Mouse (Mus musculus) kidney, embryonic 16.5 days (tissue): ENCODE measurements around the gene Gm29289. TPM values are rescaled to one million over a fixed set of nuclear protein-coding genes. Genes with fewer than 3 reads are reported as not detected.
"Not testable (repeated sequence)": the region's sequence is repeated elsewhere in the genome, so short reads cannot be mapped to it uniquely, and the experiment has no call there.

Source experiments
- ATAC-seq: fragments of 200-750 bp; cut with Nextera tagmentation; 2 replicates; pipeline ENCODE4 v1.8.0; 2017; ENCODE audit warnings: moderate TSS enrichment; ENCODE audit not compliant: low FRiP score, low TSS enrichment
- H3K27ac ChIP-seq: fragments of 300-500 bp; sonication (generic); 2 replicates; pipeline ENCODE4 v1.5.1; 2014; ENCODE audit warnings: low read length
- H3K27me3 ChIP-seq: fragments of 300-500 bp; sonication (generic); 2 replicates; pipeline ENCODE4 v1.6.1; 2014; ENCODE audit warnings: low read length, control low read depth, mixed read lengths; ENCODE audit not compliant: insufficient read depth
- H3K36me3 ChIP-seq: fragments of 300-500 bp; sonication (generic); 2 replicates; pipeline ENCODE4 v1.6.1; 2014; ENCODE audit warnings: low read length, control low read depth, mixed read lengths; ENCODE audit not compliant: insufficient read depth
- H3K4me1 ChIP-seq: fragments of 300-500 bp; sonication (generic); 2 replicates; pipeline ENCODE4 v1.6.1; 2014; ENCODE audit warnings: low read length, control low read depth, mixed read lengths; ENCODE audit not compliant: insufficient read depth
- H3K4me2 ChIP-seq: fragments of 300-500 bp; sonication (generic); replicated peaks from 2 replicates; pipeline ENCODE4 v1.6.1; 2014; ENCODE audit warnings: low read depth, low read length
- H3K4me3 ChIP-seq: fragments of 300-500 bp; sonication (generic); 2 replicates; pipeline ENCODE4 v1.5.1; 2014; ENCODE audit warnings: mild to moderate bottlenecking, low read length
- H3K9ac ChIP-seq: fragments of 300-500 bp; sonication (generic); replicated peaks from 2 replicates; pipeline ENCODE4 v1.6.1; 2014; ENCODE audit warnings: low read length
- H3K9me3 ChIP-seq: fragments of 300-500 bp; sonication (generic); 2 replicates; pipeline ENCODE4 v1.6.1; 2016; ENCODE audit warnings: low read length, control low read depth
- WGBS: fragments of 180-500 bp; shearing (Covaris S2); extraction: QIAGEN DNeasy Blood & Tissue Kit; methylation state at CpG from one replicate; pipeline ENCODE4 v1.1.7; 2014; 5-methylcytosine and 5-hydroxymethylcytosine counted together
- polyA plus RNA-seq: library from polyadenylated mRNA; unstranded; fragments of >200 nt; fragmentation: Nextera tagmentation; extraction: Ambion mirVana; gene quantifications from 2 replicates; pipeline ENCODE4 v1.2.1, GENCODE M21; 2015

The Gm29289 gene
- polyA plus RNA-seq, result not detected in 2 replicates

DNA sequence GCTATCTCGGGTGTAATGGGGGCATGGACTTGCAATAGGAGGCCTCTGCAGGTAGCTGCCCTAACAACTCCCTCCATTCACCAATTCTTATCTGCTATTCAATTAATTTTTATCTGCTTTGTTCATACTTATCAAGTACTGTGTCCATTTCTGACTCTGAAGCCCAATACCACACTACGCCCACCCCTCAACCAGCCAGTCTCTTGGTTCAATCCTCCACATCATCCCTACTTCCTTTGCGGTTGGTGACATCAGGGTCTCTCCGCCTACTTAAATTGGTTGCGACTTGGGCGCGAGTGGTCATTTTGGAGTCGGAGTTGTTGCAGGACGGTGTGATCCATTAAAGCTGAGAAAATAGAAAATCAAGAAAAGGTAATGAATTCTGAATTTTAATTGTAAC, at the start of gene Gm29289:
Gm29289 (plus strand) TSS at position 301 of the 400 bp plus-strand sequence.
- H3K36me3 ChIP-seq, H3K27ac ChIP-seq, H3K9me3 ChIP-seq, ATAC-seq, H3K27me3 ChIP-seq, H3K9ac ChIP-seq, H3K4me2 ChIP-seq, H3K4me3 ChIP-seq, H3K4me1 ChIP-seq: not testable (repeated sequence)
- WGBS, result no CpG with 5 or more reads among the region's 9 CpGs

DNA sequence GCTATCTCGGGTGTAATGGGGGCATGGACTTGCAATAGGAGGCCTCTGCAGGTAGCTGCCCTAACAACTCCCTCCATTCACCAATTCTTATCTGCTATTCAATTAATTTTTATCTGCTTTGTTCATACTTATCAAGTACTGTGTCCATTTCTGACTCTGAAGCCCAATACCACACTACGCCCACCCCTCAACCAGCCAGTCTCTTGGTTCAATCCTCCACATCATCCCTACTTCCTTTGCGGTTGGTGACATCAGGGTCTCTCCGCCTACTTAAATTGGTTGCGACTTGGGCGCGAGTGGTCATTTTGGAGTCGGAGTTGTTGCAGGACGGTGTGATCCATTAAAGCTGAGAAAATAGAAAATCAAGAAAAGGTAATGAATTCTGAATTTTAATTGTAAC, 31.7 kb upstream of the Gm29289 start, which contains the start of gene Gm10352:
Gm10352 (plus strand) TSS at position 301 of the 400 bp plus-strand sequence.
- not testable (repeated sequence) for ATAC-seq, H3K4me1 ChIP-seq, H3K27me3 ChIP-seq, H3K9me3 ChIP-seq, H3K4me3 ChIP-seq, H3K36me3 ChIP-seq, H3K27ac ChIP-seq, H3K9ac ChIP-seq, H3K4me2 ChIP-seq
- no CpG with 5 or more reads among the region's 9 CpGs for WGBS

Other genes starting within 250 kb of the Gm29289 start
- gene H2al2b, start 211.9 kb upstream of the Gm29289 start, polyA plus RNA-seq, result not detected in 2 replicates
- not detected in 2 replicates for gene Gm4064, start 136.4 kb upstream of the Gm29289 start, polyA plus RNA-seq
- gene Rbmy, start 101.9 kb upstream of the Gm29289 start, polyA plus RNA-seq, result not detected in 2 replicates
- not detected in 2 replicates for gene Gm10256, start 101.9 kb upstream of the Gm29289 start, polyA plus RNA-seq
- gene Gm10352, start 31.6 kb upstream of the Gm29289 start, polyA plus RNA-seq, result 0.21 TPM in 1 of 2 replicates, not detected in the other